Mouse (Mus musculus): Measurements from ENCODE around the gene Wapl.

DNA sequence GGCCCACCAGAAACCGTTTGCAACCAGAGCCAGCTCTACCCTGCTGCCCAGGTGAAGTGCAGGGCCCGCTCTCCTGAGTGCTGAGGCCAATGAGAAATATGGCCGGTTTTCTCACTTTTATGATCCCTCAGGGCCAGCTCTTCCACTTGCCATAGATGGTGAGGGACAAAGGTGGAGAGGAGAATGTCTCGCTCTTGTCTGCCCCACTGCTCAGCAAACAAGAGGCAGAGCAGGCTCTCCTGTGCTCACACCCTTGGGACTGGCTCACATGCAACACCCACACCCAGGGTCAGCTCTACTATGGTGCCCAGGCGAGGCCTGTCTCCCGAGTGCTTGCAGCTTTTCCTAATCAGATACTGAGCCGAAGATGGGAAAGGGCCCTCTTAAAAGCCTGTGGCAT is 105.0 kb downstream of the Wapl start:
- TF ChIP-seq MYOG (IDR thresholded peaks at IDR 0.05; ENCODE audit: control insufficient read depth in 1 of 3, insufficient read depth in 1 of 3, insufficient read length in 2 of 3, low read depth in 2 of 3) (no peak), MAX (IDR thresholded peaks at IDR 0.05; ENCODE audit: low read depth) (no peak)
